Mouse (Mus musculus) spleen, postnatal 10 days (tissue): ENCODE data around the gene Tmem45a.
A peak's percentile ranks its signal among the peaks of the same experiment; 100 is the strongest.
"Not testable (repeated sequence)": the region's sequence is repeated elsewhere in the genome, so short reads cannot be mapped to it uniquely, and the experiment has no call there.

ENCODE experiments used
- DNase-seq, 2 experiments: peaks; one replicate each; pipeline ENCODE4 v3.0.0; 2021 to 2022; ENCODE audit warnings: low spot score in 2 of 2

Gene Tmem45a

DNA sequence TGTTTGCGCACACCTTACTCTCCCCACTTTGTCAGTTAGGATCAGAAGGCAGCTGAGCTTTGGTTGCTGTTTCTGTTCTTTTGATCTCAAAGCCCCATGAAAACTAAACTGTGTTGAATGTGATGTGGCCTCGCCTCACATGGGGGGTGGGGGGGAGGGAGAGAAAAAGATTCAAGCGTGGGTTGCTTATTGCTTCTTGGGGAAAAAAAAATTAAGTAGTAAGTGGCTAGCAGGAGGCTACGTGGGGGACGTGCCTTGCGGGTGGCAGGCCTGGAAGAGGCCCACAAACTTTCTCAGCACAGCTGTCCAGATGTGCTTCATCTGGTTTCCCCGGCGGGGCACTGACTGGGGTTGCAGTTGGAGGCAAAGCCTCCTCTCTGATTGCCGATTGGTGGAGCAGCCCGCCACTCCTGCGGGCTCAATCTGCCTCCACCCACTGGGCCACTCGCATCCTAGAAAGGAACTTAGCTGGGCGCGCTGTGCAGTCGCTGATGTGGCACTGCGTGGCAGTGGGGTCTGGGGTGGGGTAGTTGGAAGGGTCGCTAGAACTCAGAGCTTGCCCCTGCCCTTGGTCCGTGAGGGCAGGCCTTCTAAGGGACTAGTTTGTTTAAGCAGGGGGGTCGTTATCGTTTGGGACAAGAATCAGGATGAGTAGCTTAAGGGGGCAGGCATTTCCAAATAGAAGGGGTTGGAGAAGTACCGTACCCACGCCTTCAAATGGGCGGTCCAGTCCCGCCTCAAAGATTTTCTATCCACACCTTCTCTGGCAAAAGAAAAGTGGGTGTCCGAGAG is at the start of gene Tmem45a:
Gene Tmem45a (minus strand): TSS at position 343 of the 792 bp plus-strand sequence.
- peak; percentile 7 to 61 for DNase-seq

DNA sequence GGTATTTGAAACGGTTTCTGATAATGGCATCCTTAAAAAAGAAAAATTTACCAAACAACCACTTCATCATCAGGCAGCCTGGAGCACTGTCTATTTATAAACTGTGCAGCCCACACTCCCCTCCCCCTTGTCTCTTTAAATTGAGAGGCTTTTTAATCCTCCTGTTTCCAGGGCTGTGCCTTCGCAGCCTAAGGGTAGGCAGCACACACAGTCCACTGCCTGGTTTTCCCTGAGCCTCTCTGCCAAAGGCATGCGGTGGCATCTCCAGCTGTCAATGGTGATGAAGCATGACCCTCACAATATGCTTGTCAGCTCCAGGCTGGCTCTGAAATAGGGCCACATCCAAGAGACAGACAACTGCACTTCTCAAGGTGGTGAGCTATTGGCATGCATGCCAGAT is 42.1 kb upstream of the Tmem45a start, which contains the start of gene Lnp1:
Gene Lnp1 (minus strand): TSS at position 39 of the 400 bp plus-strand sequence.
- no peak for DNase-seq

GRCm38 (mm10) chr16:56920102-56920657 is 34.2 kb upstream of the Tmem45a start:
- DNase-seq: no peak

GRCm38 (mm10) chr16:56917230-56917629 is 31.3 kb upstream of the Tmem45a start:
- DNase-seq: no peak

GRCm38 (mm10) chr16:56908986-56909385 is 23.0 kb upstream of the Tmem45a start:
- DNase-seq: no peak

- DNase-seq: not testable (repeated sequence)
Measured at GRCm38 (mm10) chr16:56902206-56902605, 16.2 kb upstream of the Tmem45a start.

- no peak for DNase-seq
Measured at GRCm38 (mm10) chr16:56891583-56891982, 5.6 kb upstream of the Tmem45a start.

DNA sequence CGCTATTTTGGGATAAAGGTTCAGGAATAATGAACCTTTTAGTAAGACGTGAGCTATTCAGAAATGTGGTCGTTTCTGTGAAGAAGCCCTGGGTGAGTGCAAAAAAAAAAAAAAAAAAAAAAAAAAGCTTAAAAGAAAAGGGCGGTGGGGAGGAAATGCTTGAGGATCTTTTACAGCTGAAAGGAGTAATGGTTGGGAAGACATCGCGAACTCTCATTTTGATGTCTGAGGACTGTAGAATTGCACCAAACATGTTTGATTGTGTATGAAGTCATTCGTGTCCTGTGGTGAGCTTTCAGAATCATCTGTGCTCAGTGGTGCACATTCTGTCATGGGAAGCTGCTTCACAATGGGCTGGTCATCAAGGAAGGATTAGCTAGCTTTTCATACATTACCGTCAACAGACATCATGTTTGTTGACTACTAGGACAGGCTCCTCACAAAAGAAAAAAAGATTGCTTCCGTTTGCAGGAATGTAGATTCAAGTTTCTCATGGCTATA is 700 bp upstream of the Tmem45a start:
- DNase-seq: no peak

DNA sequence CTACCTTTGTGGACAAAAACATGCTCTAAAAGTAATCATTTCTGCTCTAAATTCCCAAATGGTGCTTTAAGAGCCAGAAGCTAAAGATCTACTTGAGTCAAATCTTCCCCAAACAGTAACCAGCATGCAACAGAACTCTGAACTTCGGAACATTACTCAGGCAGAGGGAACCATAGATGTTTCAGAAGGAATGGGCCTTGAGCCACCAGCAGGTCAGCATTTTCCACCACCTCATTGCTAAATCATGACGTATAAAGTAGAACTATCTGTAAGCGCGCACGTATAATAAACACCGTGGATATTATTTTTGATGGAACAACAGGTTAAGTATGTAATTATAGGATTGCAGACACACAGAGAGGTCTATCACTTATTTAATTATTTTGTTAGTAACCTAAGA is 1.2 kb downstream of the Tmem45a start:
- no peak for DNase-seq

GRCm38 (mm10) chr16:56873410-56873809 is 12.6 kb downstream of the Tmem45a start:
- DNase-seq: no peak

DNA sequence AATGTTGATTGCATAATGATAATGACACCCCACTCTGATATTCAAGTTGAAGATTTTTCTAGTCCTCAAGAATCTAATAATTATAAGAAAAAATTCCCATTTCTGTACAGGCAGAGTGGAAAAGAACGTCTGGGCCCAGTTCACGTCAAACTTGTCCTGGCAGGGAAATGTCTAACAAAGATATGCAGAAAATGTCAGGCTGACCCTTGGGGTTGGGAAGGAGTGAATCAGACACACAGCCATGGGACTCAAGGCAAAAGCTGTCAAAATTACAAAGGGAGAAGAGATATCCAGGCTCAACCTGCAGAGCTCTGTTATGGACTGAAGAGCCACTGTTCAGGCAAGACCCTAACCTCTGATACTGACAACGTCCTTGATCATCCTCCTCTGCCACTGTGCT is 15.5 kb downstream of the Tmem45a start:
- no peak for DNase-seq

- DNase-seq: no peak
Measured at GRCm38 (mm10) chr16:56868361-56868760, 17.6 kb downstream of the Tmem45a start.

DNA sequence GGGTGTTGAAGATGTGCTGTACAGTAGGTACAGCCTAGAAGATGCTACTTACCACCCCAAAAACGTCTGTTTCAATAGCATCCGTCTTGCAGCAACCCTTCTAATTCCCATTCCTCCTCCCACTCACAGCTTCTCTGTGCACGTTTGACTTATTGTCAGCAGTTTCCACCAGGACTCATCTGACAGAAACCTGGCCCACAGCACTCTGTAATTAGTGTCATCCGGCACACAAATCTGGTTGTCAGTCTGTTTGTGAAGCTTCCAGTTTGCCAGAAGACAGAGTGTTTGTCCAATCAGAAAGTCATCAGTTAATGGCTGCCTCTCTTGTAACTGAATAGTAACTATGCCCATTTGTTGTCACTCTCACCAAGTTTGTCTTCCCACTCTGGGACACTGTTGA is 18.4 kb downstream of the Tmem45a start:
- DNase-seq: no peak

- no peak for DNase-seq
Measured at GRCm38 (mm10) chr16:56852841-56853587, 33.0 kb downstream of the Tmem45a start.

- no peak for DNase-seq
Measured at GRCm38 (mm10) chr16:56842988-56843387, 43.0 kb downstream of the Tmem45a start.

- no peak for DNase-seq
Measured at GRCm38 (mm10) chr16:56833312-56833711, 52.7 kb downstream of the Tmem45a start.

- DNase-seq: no peak
Measured at GRCm38 (mm10) chr16:56831986-56832385, 54.0 kb downstream of the Tmem45a start.

DNA sequence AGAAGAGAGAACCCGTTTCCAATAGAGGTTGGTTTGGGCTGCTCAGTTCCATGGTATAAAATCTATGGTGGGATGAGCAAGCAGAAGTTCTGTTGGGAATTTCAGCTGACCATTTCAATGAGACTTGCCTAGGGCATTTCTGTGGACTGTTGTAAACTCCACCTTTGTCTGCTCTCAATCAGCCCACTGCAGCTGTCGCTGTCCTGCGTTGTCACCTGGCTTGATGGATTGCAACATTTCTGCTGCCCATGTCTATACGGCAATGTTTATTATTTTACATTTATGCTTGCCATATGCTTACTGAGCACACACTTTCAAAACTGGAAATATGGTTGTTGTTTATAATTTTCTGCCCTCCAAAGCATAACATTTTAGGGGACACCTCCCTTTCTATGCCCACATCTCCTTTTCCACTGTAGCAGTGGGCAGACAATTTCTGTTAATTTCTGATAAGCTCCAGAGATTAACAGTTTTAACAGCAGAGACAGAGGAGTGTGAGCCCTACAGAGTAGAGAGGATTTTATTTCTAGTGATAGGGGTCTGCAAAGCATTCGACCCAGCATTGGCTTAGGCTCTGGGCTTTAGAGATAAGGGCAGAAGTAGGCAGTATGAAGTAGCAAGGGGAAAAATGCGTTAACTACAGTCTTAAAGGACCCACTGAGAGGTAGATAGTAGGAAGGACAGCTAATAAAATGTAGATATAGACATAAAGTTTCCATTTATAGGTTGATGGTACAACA is 84.4 kb downstream of the Tmem45a start:
- DNase-seq: peak in 1 of 2 experiments; percentile 36

DNA sequence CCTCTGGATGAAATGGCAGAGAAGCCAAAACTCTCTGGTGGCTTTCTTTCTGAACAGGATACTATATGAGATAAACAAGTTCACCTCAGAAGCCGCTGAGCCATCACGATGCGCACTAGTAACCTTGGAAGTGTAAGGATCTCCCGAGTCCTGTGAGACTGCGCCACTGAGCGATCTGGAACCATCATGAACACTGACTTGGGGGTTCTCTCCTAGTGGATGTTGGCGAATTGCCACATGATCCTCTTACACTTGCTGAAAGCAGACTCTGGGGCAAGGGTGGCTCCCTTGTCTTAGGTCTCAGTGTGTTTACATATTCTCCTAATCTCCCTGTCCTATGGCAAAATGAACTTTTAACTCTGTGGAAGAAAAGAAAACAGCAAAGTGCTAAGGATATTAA is 85.0 kb downstream of the Tmem45a start:
- peak in 1 of 2 experiments; percentile 26 for DNase-seq

DNA sequence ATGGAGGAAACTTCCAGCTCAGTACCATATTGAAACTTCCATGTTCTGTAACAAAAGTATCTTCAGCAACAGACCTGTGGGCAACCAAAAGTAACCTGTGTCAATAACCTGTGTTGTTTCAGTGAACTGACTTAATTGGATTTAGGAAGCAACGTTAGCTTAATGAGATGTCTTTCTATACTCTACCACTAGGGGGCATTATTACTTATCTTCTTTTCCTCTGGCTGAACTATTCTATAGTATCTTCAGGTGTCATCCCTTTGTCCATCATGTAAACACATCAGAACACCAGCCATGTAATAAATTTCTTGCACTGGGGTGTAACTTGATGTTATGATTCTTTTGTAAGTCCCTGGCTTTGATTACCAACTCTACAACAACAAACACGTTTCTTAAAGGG is 85.5 kb downstream of the Tmem45a start:
- no peak for DNase-seq

DNA sequence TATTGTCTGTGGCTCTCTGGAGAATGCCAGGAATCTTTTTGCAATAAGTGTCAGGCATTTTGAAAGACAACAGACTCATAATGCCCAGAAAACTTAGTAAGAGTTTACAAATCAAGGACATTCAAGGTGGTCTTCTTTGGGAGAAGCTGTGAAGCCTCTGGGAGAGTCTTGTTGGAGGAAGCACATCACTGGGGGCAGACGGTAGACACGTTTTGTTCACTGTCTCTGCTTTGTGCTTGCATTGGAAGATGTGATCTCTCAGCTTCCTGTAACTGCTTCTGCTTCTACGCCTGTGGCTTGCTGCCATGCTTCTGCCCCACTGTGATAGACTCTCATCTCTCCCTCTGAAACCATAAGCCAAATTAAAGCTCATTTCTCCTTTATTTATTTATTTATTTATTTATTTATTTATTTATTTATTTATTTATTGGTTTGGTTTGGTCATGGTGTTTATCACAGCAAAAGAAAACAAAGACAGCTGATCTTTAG is 86.4 kb downstream of the Tmem45a start:
- DNase-seq: no peak

- no peak for DNase-seq
Measured at GRCm38 (mm10) chr16:56798873-56799272, 87.1 kb downstream of the Tmem45a start.
